Mouse (Mus musculus) retina, adult 2 months (tissue): Measurements from ENCODE around the gene Abat.

Experiments used
- DNase-seq: peaks from one replicate; pipeline ENCODE4 v3.0.0-alpha.2; 2012; ENCODE audit warnings: low read depth, low spot score

Gene Abat

DNA sequence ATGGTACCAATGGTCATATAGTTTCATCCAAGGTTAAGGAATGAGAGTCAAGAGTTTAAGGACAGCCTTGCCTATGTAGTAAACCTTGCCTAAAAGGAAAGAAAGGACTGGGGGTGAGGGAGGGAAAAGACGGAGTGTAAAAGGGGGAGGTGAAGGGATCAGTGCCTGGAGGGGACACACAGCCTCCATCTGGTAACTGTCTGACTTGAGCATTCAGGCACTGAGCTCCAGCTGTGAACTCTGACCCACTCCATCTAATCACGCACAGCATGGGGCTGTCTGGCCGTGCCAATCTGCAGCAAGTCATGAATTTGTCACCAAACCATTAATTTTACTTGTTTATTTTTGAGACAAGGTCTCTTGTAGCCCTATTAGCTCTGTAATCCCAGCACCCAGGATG lies 60.5 kb downstream of the Abat start:
- DNase-seq, result no peak

GRCm38 (mm10) chr16:8574316-8574715 lies 61.1 kb downstream of the Abat start:
- no peak for DNase-seq

DNA sequence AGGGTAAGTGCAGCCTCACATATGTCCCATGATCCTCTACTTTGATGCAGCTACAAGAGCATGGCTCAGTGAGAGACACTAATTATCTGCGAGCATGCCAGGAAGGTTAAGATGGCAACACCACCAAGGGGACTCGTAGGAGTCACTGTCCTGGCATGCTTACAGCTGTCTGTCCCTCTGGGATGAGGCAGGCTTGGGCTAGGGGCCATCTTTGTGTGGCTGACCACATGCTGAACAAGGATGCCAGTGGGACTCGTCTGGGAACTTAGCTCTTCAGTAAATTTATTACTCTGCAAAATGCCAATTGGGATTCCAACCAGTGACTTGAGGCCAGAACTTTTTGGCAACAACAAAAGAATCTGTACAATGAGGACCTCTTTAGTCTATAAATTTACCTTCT lies 62.9 kb downstream of the Abat start:
- DNase-seq, result no peak

DNA sequence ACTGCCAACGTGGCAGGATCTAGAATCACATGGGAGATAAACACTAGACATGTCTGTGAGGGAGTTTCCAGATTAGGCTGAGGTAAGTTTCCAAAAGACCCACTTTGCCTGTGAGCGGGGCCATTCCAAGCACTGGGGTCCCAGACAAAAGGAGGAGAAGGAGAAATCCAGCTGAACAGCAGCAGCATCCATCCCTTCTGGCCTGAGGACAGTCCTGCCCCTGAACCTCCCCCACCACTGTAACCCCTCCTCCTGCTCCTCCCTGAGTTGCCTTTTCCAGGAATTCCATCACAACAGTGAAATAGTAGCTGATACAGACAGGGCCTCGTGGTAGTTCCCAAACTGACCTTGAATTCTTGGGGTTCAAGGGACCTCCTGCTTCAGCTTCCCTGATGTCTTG lies 63.7 kb downstream of the Abat start:
- no peak for DNase-seq

DNA sequence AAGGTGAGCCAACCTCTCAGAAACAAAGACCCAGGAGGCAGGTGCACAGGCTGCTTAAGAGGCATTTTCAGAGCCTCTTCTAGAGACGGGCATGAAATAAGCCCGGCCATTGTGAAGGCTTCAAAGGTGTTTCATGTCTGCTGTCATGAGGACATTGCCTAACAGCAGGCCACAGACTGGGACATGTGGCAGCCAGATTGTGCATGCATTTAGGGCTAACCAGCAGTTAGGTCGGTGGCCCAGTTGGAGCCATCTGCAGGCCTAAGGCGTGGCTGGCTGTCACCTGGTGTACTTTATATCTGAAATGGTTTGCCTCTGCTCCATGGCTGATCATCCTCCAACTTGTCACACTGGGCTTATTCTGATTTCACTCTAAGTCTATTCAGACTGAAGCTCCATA lies 65.1 kb downstream of the Abat start:
- no peak for DNase-seq

DNA sequence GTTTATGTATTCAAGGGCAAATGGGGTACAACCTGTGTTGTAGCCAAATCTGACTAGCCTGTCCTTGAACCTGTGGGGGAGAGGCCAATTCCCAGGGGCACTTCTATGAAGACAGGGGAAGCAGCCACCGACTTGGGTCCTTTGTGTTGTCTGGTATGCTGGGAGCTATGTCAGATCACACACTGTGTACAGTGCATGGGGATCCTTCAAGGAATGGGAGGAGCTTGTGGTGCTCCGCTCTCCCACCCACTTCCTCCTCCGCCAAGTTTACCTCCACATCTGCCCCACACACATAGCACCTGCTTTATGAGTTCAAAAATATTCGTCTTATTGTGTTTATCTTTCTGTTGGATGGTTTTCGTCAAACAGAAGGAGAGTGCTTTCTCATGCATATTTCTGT lies 66.3 kb downstream of the Abat start:
- no peak for DNase-seq

- no peak for DNase-seq
Measured at GRCm38 (mm10) chr16:8581661-8582239, 68.5 kb downstream of the Abat start.

GRCm38 (mm10) chr16:8582579-8583295 lies 69.5 kb downstream of the Abat start:
- DNase-seq, result no peak

- no peak for DNase-seq
Measured at GRCm38 (mm10) chr16:8584248-8584647, 71.0 kb downstream of the Abat start.

DNA sequence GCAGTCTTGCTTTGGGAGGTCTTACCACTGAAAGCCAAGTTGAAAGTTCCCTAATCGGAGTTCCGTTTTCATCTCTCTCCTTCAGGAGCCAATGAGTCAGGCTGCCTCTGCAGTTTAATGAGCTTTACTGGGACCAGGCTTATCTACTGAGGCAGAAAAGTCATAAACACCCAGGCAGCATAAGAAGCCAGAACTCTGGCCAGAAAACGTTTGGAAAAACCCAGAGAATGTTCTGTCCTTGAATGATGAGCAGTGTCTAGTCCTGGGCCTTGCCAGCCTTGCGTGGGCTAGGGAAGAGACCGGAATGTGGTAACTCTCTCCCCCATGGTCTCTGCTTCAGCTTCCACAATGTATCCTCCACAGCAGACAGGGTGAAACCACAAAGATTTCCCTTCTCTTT lies 71.8 kb downstream of the Abat start:
- no peak for DNase-seq

- DNase-seq, result no peak
Measured at GRCm38 (mm10) chr16:8595411-8595810, 82.2 kb downstream of the Abat start.

DNA sequence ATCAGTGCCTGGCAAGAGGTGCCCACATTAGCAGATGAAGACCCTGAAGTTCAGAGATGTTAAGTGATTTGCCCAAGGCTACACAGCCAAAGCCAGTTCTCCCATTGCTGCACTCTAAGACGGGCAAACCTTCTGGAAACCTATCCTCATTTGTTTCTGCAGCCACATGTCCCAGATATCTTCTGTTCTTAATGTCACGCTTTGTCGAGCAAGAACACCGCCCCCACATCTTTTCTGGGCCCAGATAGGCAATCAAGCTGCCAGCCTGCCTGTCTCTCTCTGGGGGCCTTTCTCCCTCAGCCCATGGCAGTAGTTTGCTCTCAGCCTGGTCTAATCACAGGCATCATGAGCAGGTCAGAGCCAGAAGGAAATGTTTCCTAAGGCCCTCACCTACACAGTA lies 83.1 kb downstream of the Abat start:
- no peak for DNase-seq

GRCm38 (mm10) chr16:8597516-8597915 lies 84.3 kb downstream of the Abat start:
- no peak for DNase-seq

GRCm38 (mm10) chr16:8603789-8604188 lies 90.6 kb downstream of the Abat start:
- no peak for DNase-seq

DNA sequence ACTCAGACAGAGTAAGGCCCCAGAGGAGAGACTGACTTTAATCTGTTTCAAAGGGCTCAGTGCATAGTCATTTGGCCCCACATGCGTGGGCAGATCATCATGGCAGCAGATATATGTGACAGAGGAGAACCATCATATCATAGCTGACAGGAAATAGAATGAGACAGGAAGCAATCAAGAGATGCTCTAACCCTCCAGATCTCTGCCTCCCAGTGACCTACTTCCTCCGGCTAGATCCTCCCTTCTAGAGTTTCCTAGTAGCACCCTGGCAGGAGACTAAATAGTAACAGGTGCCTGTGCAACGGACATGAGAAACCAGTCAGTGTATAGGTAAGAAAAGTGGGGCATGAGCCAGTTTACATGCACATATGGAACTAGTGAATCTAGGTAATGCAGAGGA lies 97.2 kb downstream of the Abat start:
- DNase-seq, result no peak

DNA sequence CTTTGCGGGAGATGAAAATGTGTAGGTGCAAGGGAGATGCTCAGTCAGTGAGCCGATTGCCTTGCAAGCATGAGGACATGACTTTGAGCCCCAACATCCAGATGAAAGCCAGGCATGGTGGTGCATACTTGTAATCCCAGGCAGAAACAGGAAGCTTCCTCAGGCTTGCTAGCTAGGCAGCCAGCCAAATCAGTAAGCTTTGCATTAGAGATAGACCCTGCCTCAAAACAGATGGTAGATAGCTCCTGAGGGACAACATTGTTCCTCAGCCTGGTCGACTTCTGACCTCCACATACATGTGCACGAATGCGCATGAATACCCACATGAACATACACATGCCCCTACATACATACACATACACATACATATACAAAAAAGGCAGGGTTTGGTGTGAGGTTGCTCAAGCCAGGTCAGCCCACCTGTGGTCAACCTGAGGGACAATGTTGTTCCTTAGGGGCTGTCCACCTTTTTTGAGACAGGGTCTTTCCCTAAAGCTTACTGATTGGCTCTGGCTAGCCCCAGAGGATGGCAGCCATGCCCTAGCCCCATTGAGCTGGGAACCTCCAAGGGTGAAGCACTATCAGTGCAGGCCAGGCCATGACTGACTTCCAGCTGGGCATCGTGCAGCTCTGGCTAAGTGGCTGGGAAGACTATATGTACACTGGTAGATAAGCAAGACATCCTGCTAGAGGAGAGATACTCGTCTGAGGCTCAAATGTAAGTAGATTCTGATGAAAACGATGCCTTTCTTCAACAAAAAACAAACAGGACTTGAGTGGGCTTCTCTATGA lies 99.2 kb downstream of the Abat start:
- DNase-seq, result no peak

DNA sequence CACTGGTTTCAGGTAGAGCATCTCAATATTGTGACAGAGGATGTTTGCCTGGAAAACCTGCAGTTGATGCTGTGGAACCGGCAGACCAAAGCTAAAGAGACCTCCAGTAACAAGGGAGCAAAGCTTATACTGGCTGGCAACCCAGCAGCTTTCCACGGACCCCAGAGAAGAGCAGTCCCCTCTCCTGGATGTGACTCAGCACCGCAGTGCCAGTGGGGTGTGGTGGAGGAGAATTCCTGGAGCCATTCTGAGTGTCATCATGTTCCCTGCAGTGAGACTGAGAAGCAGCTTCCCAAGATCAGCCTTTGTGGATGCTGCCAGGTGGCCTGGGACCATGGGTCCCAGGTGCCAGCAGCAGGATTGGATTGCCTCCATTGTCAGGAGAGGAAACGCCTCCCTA lies 99.8 kb downstream of the Abat start:
- DNase-seq, result no peak

DNA sequence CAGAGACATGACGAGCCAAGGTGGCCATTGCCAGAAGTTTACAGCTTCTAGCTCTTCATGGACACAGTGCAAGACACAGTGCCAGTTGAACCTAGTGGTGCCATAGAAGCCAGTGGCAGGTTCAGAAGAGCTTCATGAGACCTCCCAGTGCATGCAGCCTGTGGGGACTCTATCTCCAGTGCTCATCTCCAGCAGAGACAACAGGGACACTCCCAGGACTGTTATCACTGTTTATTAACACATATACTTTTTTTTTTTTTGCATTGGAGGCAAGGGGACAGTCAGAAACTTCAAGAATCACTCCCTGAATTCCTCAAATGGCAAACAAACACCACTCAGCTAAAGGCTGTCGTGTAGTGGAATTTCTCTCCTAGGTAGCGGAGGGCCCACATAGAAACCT lies 100.2 kb downstream of the Abat start:
- no peak for DNase-seq

- DNase-seq, result no peak
Measured at GRCm38 (mm10) chr16:8619659-8620314, 106.6 kb downstream of the Abat start.

GRCm38 (mm10) chr16:8620315-8621115 lies 107.3 kb downstream of the Abat start:
- no peak for DNase-seq

DNA sequence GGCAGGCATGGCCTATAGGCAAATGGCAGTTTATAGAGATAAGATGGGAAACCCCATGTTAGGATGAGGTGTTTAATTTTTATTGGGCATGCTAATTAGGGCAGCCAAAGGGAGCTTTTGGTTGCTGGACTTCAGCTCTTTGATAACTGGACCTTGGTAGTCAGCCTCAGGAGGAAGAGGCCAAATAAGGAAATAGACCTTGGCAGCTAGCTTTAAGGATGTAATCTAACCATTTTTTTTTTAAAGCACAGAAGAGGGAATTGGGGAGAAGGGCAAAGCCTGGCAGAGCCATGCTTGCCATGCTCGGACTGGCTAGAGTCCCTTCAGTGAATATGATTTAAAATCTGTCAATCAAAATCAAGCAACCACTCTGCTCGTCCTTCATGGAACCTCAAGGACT lies 117.2 kb downstream of the Abat start:
- no peak for DNase-seq

DNA sequence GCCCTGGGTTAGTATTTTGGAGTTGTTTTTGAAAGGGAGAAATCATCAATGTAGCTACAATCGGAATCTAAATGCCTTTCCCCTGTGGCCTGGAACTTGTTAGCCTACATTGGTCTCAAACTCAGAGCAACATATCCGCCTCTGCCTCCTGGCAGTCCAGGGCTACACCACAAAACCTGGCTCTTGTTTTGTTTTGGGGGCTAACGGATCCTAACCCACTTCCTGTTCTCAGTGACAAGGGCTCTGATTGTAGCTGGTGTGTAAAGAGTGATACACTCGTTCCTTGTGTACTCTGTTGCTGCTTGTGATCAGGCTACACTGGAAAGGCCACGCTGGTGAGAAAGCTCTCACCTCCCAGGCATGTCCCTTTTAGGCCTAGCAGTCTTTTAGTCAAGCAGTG lies 118.2 kb downstream of the Abat start:
- DNase-seq, result no peak
